Mouse (Mus musculus): ENCODE measurements at regions not wholly inside any gene's neighbourhood (a gene's known extent, or its start where the extent isn't known, plus 50 kb on each side); places are given as distances from the start of the nearest gene placed in this dataset.

GRCm38 (mm10) chr3:149436420-149436819, 446.1 kb upstream of the Adgrl2 start:
- TF ChIP-seq CTCF (IDR thresholded peaks at IDR 0.05; ENCODE audit: borderline replicate concordance, insufficient read depth, low read depth, low read length) (no peak), POLR2A (IDR thresholded peaks at IDR 0.05; ENCODE audit: borderline replicate concordance, insufficient read depth, low read length) (no peak)
